Mouse (Mus musculus): ENCODE results near the gene Gimap1.

- TF ChIP-seq NRF1 (IDR thresholded peaks at IDR 0.05; ENCODE audit: insufficient read depth, low read depth, low read length, poor library complexity, severe bottlenecking) (no peak), TCF12 (IDR thresholded peaks at IDR 0.05; ENCODE audit: low read depth, low read length) (no peak), HCFC1 (IDR thresholded peaks at IDR 0.05; ENCODE audit: low read depth, low read length) (no peak), CHD2 (IDR thresholded peaks at IDR 0.05; ENCODE audit: low read length) (no peak)
These were observed 6.0 kb upstream of the Gimap1 start for GRCm38 (mm10) chr6:48732864-48733304.
